Mouse (Mus musculus) heart, adult 2 months (tissue): ENCODE data around the gene Gm436. TPM values are rescaled to one million over a fixed set of nuclear protein-coding genes. Genes with fewer than 3 reads are reported as not detected.

Source experiments
- DNase-seq, 2 experiments: peaks; one replicate each; pipeline ENCODE4 v3.0.0; 2021
- H3K27ac ChIP-seq: fragments of 200-600 bp; 2 replicates; pipeline ENCODE4 v1.8.1; 2022
- H3K27me3 ChIP-seq: fragments of 200-500 bp; 2 replicates; pipeline ENCODE4 v1.6.1; 2012; ENCODE audit warnings: mild to moderate bottlenecking, low read length, inconsistent platforms, mixed read lengths; ENCODE audit not compliant: control insufficient read depth, insufficient read depth
- H3K36me3 ChIP-seq: fragments of 200-500 bp; 2 replicates; pipeline ENCODE4 v1.6.1; 2012; ENCODE audit warnings: low read length, inconsistent platforms; ENCODE audit not compliant: control insufficient read depth, insufficient read depth
- H3K4me1 ChIP-seq: fragments of 200-500 bp; 2 replicates; pipeline ENCODE4 v1.6.1; 2011; ENCODE audit warnings: low read length; ENCODE audit not compliant: control insufficient read depth, insufficient read depth
- H3K4me3 ChIP-seq: fragments of 200-600 bp; 2 replicates; pipeline ENCODE4 v1.8.1; 2022
- H3K79me2 ChIP-seq: fragments of 200-500 bp; replicated peaks from 2 replicates; pipeline ENCODE4 v1.6.1; 2012; ENCODE audit warnings: mild to moderate bottlenecking, inconsistent platforms, low read length, moderate library complexity, mixed read lengths; ENCODE audit not compliant: control insufficient read depth, insufficient read depth
- H3K9ac ChIP-seq: fragments of 200-500 bp; 2 replicates; pipeline ENCODE4 v1.6.1; 2012; ENCODE audit warnings: low read depth, mild to moderate bottlenecking, control low read depth, inconsistent platforms, low read length, mixed read lengths
- CTCF ChIP-seq: fragments of 200-600 bp; IDR thresholded peaks from 2 replicates; pipeline ENCODE4 v1.8.1; 2022; ENCODE audit warnings: antibody characterized with exemption, mild to moderate bottlenecking, moderate library complexity
- EP300 ChIP-seq: fragments of 200-500 bp; IDR thresholded peaks from 2 replicates; pipeline ENCODE4 v1.6.1; 2011; ENCODE audit warnings: low read depth, low read length, control low read depth; ENCODE audit not compliant: insufficient read depth
- POLR2A ChIP-seq: fragments of 200-500 bp; IDR thresholded peaks from 2 replicates; pipeline ENCODE4 v1.6.1; 2011; ENCODE audit warnings: mild to moderate bottlenecking, low read depth, low read length, control low read depth; ENCODE audit not compliant: insufficient read depth
- WGBS: fragments of 180-500 bp; shearing (Covaris S2); methylation state at CpG from one replicate; pipeline ENCODE4 v1.1.7; 2018; 5-methylcytosine and 5-hydroxymethylcytosine counted together
- intact Hi-C: fragments of 180-260 bp; cut with DNase I; formaldehyde crosslinking; loops from one replicate; pipeline ENCODE4 v1.15.1; 2025
- long read RNA-seq: library from polyadenylated mRNA; stranded (forward); transcript quantifications from one replicate; pipeline ENCODE4 v2.0.0, GENCODE M21; 2021
- polyA plus RNA-seq: library from polyadenylated mRNA; depleted of rRNA; stranded (reverse); fragments of >200 nt; gene quantifications from 2 replicates; pipeline ENCODE4 v1.2.3, GENCODE M21; 2012; rRNA removed
- total RNA-seq, 2 experiments: library from RNA; stranded (reverse); gene quantifications; 2 replicates each; pipeline ENCODE4 v1.2.3; 2021

Gene Gm436
- total RNA-seq (not detected), polyA plus RNA-seq (not detected in 2 replicates)
- long read RNA-seq, result 0 reads

DNA sequence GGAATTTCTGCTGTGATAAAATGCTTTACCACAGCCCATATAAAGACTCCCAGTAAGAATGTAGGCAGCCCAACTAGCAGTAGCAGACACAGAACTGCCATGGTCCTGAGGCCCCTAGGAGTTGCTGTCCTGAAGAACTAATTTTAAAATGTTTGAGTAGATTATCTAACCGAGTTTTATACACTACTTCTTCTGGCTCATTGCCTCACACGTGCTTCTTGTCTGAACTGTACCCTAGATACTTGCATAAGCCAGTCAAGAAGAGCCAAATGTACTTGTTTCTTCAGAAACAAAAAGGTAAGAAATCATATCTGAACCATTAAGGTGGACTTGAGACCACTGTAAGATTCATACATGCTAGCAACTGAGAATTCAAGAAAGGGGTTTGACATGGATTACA is at the start of gene Gm436:
TSS of gene Gm436 (minus strand) at position 101 of the 400 bp plus-strand sequence.
- H3K36me3 ChIP-seq, result no peaks in the 10 kb centered on the region
- no peak for DNase-seq
- intact Hi-C loops, result no loop called here
- H3K27me3 ChIP-seq, result no peaks in the 10 kb centered on the region
- H3K79me2 ChIP-seq, result no peaks in the 10 kb centered on the region
- WGBS, result 29% methylated on average over 2 of the region's 2 CpGs
- TF ChIP-seq POLR2A (no peak), CTCF (no peak), EP300 (no peak)
- H3K9ac ChIP-seq, result no peak within 1 kb of the TSS
- H3K27ac ChIP-seq, result no peak within 1 kb of the TSS
- H3K4me1 ChIP-seq, result no peaks in the 10 kb centered on the region
- no peak within 1 kb of the TSS for H3K4me3 ChIP-seq

- no peak for DNase-seq
- Histone ChIP-seq H3K4me3 (no peak within 1 kb of the TSS), H3K27ac (no peak within 1 kb of the TSS), H3K27me3 (no peaks in the 10 kb centered on the region), H3K4me1 (no peaks in the 10 kb centered on the region), H3K36me3 (no peaks in the 10 kb centered on the region), H3K9ac (no peak within 1 kb of the TSS), H3K79me2 (no peaks in the 10 kb centered on the region)
- 80% methylated on average over 1 of the region's 1 CpGs for WGBS
- TF ChIP-seq EP300 (no peak), CTCF (no peak)
- intact Hi-C loops, result no loop called here
Observed at GRCm38 (mm10) chr4:144721304-144721703, 35.1 kb upstream of the Gm436 start, which contains the start of gene Gm13178. TSS of gene Gm13178 (minus strand) at chr4:144721404.

GRCm38 (mm10) chr4:144719691-144720090 is 33.5 kb upstream of the Gm436 start:
- intact Hi-C loops, result no loop called here
- Histone ChIP-seq H3K4me3 (no peak overlapping the region), H3K4me1 (no peaks in the 10 kb centered on the region), H3K27ac (no peak overlapping the region), H3K9ac (no peak overlapping the region), H3K79me2 (no peaks in the 10 kb centered on the region), H3K27me3 (no peaks in the 10 kb centered on the region), H3K36me3 (no peaks in the 10 kb centered on the region)
- WGBS, result 88% methylated on average over 1 of the region's 1 CpGs
- TF ChIP-seq POLR2A (no peak), CTCF (no peak), EP300 (no peak)
- DNase-seq, result no peak

GRCm38 (mm10) chr4:144718288-144718687 is 32.1 kb upstream of the Gm436 start:
- no peaks in the 10 kb centered on the region for H3K27me3 ChIP-seq
- no peaks in the 10 kb centered on the region for H3K79me2 ChIP-seq
- H3K27ac ChIP-seq, result no peak overlapping the region
- intact Hi-C loops, result no loop called here
- no peak for DNase-seq
- H3K36me3 ChIP-seq, result no peaks in the 10 kb centered on the region
- H3K4me1 ChIP-seq, result no peaks in the 10 kb centered on the region
- H3K4me3 ChIP-seq, result no peak overlapping the region
- TF ChIP-seq EP300 (no peak), CTCF (no peak), POLR2A (no peak)
- 76% methylated on average over 1 of the region's 1 CpGs for WGBS
- H3K9ac ChIP-seq, result no peak overlapping the region

DNA sequence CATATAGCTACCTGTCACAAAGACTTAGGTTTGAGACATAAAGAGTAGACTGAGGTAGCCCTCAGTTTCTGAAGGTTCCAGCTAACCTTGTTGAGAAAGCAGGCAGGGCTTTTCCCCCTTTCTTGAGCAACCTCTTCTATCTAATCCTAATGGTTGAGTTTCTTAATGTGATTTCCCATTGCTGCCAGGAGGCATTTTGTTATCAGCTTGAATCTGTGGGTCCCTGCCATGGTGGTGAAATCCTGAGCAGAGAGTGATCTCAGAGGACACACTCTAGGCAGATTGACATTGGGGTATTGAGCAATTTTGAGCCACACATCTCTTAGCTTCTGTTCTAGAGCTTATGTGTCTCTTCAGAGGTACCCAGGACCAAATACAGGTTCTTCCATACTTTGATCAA is 47.9 kb downstream of the Gm436 start:
- Histone ChIP-seq H3K36me3 (no peaks in the 10 kb centered on the region), H3K27ac (no peak overlapping the region), H3K27me3 (no peaks in the 10 kb centered on the region), H3K4me1 (no peaks in the 10 kb centered on the region), H3K9ac (no peak overlapping the region), H3K79me2 (no peaks in the 10 kb centered on the region), H3K4me3 (no peak overlapping the region)
- no peak for TF ChIP-seq EP300
- TF ChIP-seq CTCF, result no peak
- TF ChIP-seq POLR2A, result no peak
- intact Hi-C loops, result no loop called here
- no peak for DNase-seq

Other genes starting within 250 kb of the Gm436 start
- gene 1700012P22Rik, start 247.6 kb downstream of the Gm436 start, total RNA-seq, result not detected
- gene 1700012P22Rik, start 247.6 kb downstream of the Gm436 start, polyA plus RNA-seq, result not detected in 2 replicates
- gene Gm9944, start 233.1 kb downstream of the Gm436 start, total RNA-seq, result not detected
- not detected in 2 replicates for gene Gm9944, start 233.1 kb downstream of the Gm436 start, polyA plus RNA-seq
- not detected for gene Aadacl3, start 222.6 kb downstream of the Gm436 start, total RNA-seq
- gene Aadacl3, start 222.6 kb downstream of the Gm436 start, polyA plus RNA-seq, result not detected in 2 replicates
- not detected for gene 9430007A20Rik, start 166.5 kb downstream of the Gm436 start, total RNA-seq
- gene 9430007A20Rik, start 166.5 kb downstream of the Gm436 start, polyA plus RNA-seq, result not detected in 2 replicates
- gene Gm13124, start 121.2 kb downstream of the Gm436 start, total RNA-seq, result not detected
- not detected in 2 replicates for gene Gm13124, start 121.2 kb downstream of the Gm436 start, polyA plus RNA-seq
- not detected for gene Aadacl4, start 72.7 kb downstream of the Gm436 start, total RNA-seq
- gene Aadacl4, start 72.7 kb downstream of the Gm436 start, polyA plus RNA-seq, result not detected in 2 replicates
- not detected for gene Gm13178, start 35.0 kb upstream of the Gm436 start, total RNA-seq
- gene Gm13178, start 35.0 kb upstream of the Gm436 start, polyA plus RNA-seq, result not detected in 2 replicates
- gene Gm438, start 100.2 kb upstream of the Gm436 start, total RNA-seq, result not detected
- not detected in 2 replicates for gene Gm438, start 100.2 kb upstream of the Gm436 start, polyA plus RNA-seq
- 100 to 1,000 TPM; 139 to 143 TPM for gene Dhrs3, start 206.5 kb upstream of the Gm436 start, total RNA-seq
- 113 and 144 TPM in 2 replicates for gene Dhrs3, start 206.5 kb upstream of the Gm436 start, polyA plus RNA-seq